Mouse (Mus musculus) limb, embryonic 12.5 days (tissue): ENCODE measurements around the gene Slc24a3. TPM values are rescaled to one million over a fixed set of nuclear protein-coding genes. Genes with fewer than 3 reads are reported as not detected.

Source experiments
- ATAC-seq: fragments of 200-750 bp; cut with Nextera tagmentation; 2 replicates; pipeline ENCODE4 v1.8.0; 2017; ENCODE audit warnings: low read depth, moderate TSS enrichment; ENCODE audit not compliant: insufficient number of reproducible peaks, insufficient read depth, low FRiP score, low TSS enrichment
- H3K27ac ChIP-seq: fragments of 300-500 bp; sonication (generic); 2 replicates; pipeline ENCODE4 v1.5.1; 2016; ENCODE audit warnings: mild to moderate bottlenecking, moderate library complexity
- H3K27me3 ChIP-seq: fragments of 300-500 bp; sonication (generic); 2 replicates; pipeline ENCODE4 v1.6.1; 2016; ENCODE audit warnings: mild to moderate bottlenecking, moderate library complexity
- H3K36me3 ChIP-seq: fragments of 300-500 bp; sonication (generic); 2 replicates; pipeline ENCODE4 v1.6.1; 2016; ENCODE audit warnings: mild to moderate bottlenecking, moderate library complexity
- H3K4me1 ChIP-seq: fragments of 300-500 bp; sonication (generic); replicated peaks from 2 replicates; pipeline ENCODE4 v1.6.1; 2016
- H3K4me2 ChIP-seq: fragments of 300-500 bp; sonication (generic); 2 replicates; pipeline ENCODE4 v1.6.1; 2016; ENCODE audit warnings: mild to moderate bottlenecking, moderate library complexity
- H3K4me3 ChIP-seq: fragments of 300-500 bp; sonication (generic); replicated peaks from 2 replicates; pipeline ENCODE4 v1.5.1; 2016; ENCODE audit warnings: mild to moderate bottlenecking
- H3K9ac ChIP-seq: fragments of 300-500 bp; sonication (generic); replicated peaks from 2 replicates; pipeline ENCODE4 v1.6.1; 2016; ENCODE audit warnings: mild to moderate bottlenecking, moderate library complexity
- H3K9me3 ChIP-seq: fragments of 300-500 bp; sonication (generic); 2 replicates; pipeline ENCODE4 v1.6.1; 2016; ENCODE audit warnings: mild to moderate bottlenecking, moderate library complexity
- WGBS: fragments of 180-500 bp; shearing (Covaris S2); methylation state at CpG from one replicate; pipeline ENCODE4 v1.1.7; 2016; 5-methylcytosine and 5-hydroxymethylcytosine counted together
- polyA plus RNA-seq: library from polyadenylated mRNA; unstranded; fragments of >200 nt; fragmentation: Nextera tagmentation; extraction: Ambion mirVana; gene quantifications from 2 replicates; pipeline ENCODE4 v1.2.1, GENCODE M21; 2016

The Slc24a3 gene
- polyA plus RNA-seq, 1 experiment from 2014 or later: 1.3 TPM

GRCm38 (mm10) chr2:145675142-145675755 lies 507.7 kb downstream of the Slc24a3 start, which contains the start of gene Rin2:
Gene Rin2, plus strand, starts transcription at chr2:145675215.
- WGBS: 1% methylated on average over 33 of the region's 33 CpGs
- peak within 1 kb of the TSS; percentile 90 for H3K4me2 ChIP-seq
- no peaks in the 10 kb centered on the region for H3K36me3 ChIP-seq
- H3K4me3 ChIP-seq: peak within 1 kb of the TSS; percentile 66
- ATAC-seq: peak; percentile 84
- peaks cover 7% of the 10 kb centered on the region; the same call in 1 of the 2 replicates for H3K9me3 ChIP-seq
- H3K4me1 ChIP-seq: peaks cover 37% of the 10 kb centered on the region
- peak within 1 kb of the TSS; percentile 72 for H3K9ac ChIP-seq
- no peaks in the 10 kb centered on the region for H3K27me3 ChIP-seq
- peak within 1 kb of the TSS; percentile 80 for H3K27ac ChIP-seq

GRCm38 (mm10) chr2:145675756-145676543 lies 508.4 kb downstream of the Slc24a3 start:
- WGBS: 6% methylated on average over 27 of the region's 27 CpGs
- Histone ChIP-seq H3K27me3 (no peaks in the 10 kb centered on the region), H3K4me3 (peak overlapping the region; percentile 66), H3K9ac (peak overlapping the region; percentile 72), H3K27ac (peak overlapping the region; percentile 80), H3K4me2 (peak overlapping the region; percentile 90), H3K36me3 (no peaks in the 10 kb centered on the region), H3K4me1 (peaks cover 42% of the 10 kb centered on the region), H3K9me3 (peaks cover 7% of the 10 kb centered on the region; the same call in 1 of the 2 replicates)
- peak; percentile 21 for ATAC-seq

DNA sequence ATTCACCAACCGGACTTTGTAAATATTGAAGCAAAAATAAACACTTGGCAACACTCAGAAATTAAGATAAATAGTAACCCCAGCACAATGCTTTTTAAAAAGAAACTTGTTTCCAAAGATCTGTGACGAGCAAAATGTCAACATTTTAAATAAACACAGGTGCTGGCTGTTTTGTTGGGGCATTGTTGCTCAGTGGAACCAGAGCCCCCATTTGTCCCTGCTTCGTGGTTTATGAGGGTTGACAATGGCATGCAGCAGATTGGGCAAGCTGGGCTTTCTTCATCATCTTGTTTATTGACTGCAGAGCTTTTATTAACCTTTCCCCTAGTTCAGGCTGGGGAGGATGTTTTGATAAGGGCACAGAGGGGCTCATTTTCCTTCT lies 509.0 kb downstream of the Slc24a3 start:
- no peaks in the 10 kb centered on the region for H3K36me3 ChIP-seq
- H3K9ac ChIP-seq: no peak overlapping the region
- peaks cover 7% of the 10 kb centered on the region; the same call in 1 of the 2 replicates for H3K9me3 ChIP-seq
- peak overlapping the region; percentile 66 for H3K4me3 ChIP-seq
- H3K27me3 ChIP-seq: no peaks in the 10 kb centered on the region
- H3K4me2 ChIP-seq: peak overlapping the region; percentile 90
- ATAC-seq: no peak
- 41% methylated on average over 3 of the region's 3 CpGs for WGBS
- peak overlapping the region; percentile 80; the same call in 1 of the 2 replicates for H3K27ac ChIP-seq
- peaks cover 42% of the 10 kb centered on the region for H3K4me1 ChIP-seq

- Histone ChIP-seq H3K27ac (0 out of 2 replicates have a peak overlapping the region, but pooled peaks have one; percentile 80), H3K4me1 (peaks cover 42% of the 10 kb centered on the region), H3K4me3 (no peak overlapping the region)
These were observed 509.4 kb downstream of the Slc24a3 start for GRCm38 (mm10) chr2:145676936-145677335.

GRCm38 (mm10) chr2:145680141-145680540 lies 512.6 kb downstream of the Slc24a3 start:
- Histone ChIP-seq H3K4me2 (no peak overlapping the region), H3K27ac (no peak overlapping the region), H3K9ac (no peak overlapping the region), H3K9me3 (peaks cover 7% of the 10 kb centered on the region; the same call in 1 of the 2 replicates), H3K4me3 (no peak overlapping the region), H3K4me1 (peaks cover 37% of the 10 kb centered on the region), H3K36me3 (no peaks in the 10 kb centered on the region), H3K27me3 (no peaks in the 10 kb centered on the region)
- ATAC-seq: no peak
- WGBS: 63% methylated on average over 2 of the region's 2 CpGs

More at GRCm38 (mm10) chr2:145676936-145677335, 509.4 kb downstream of the Slc24a3 start:
- no peak for ATAC-seq
- WGBS: 80% methylated on average over 2 of the region's 2 CpGs
- H3K9me3 ChIP-seq: peaks cover 7% of the 10 kb centered on the region; the same call in 1 of the 2 replicates
- no peak overlapping the region for H3K9ac ChIP-seq
- H3K4me2 ChIP-seq: peak overlapping the region; percentile 90; the same call in 1 of the 2 replicates
- no peaks in the 10 kb centered on the region for H3K36me3 ChIP-seq
- no peaks in the 10 kb centered on the region for H3K27me3 ChIP-seq

GRCm38 (mm10) chr2:145680762-145681161 lies 513.2 kb downstream of the Slc24a3 start:
- Histone ChIP-seq H3K4me1 (peaks cover 37% of the 10 kb centered on the region), H3K4me2 (no peak overlapping the region), H3K27me3 (no peaks in the 10 kb centered on the region), H3K9me3 (peaks cover 7% of the 10 kb centered on the region; the same call in 1 of the 2 replicates), H3K27ac (no peak overlapping the region), H3K4me3 (no peak overlapping the region), H3K9ac (no peak overlapping the region), H3K36me3 (no peaks in the 10 kb centered on the region)
- 76% methylated on average over 9 of the region's 9 CpGs for WGBS
- ATAC-seq: no peak

DNA sequence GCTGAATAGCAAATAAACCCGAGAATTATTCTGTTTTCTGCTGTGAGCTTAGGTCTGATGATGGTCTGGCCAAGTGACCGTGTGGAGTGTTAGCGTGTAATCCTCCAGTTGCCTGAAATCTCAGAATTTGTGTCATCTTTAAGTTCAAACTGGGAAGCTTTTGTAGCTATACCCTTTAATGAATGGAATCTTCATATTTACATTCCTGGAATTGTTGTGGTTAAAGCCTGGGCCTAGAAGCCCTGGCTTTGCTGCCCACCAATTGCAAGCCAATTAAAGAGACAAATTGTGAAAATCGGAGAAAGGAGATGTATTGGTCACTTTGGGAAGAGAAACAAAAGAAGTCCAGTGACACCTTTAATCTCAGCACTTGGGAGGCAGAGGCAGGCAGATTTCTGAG lies 514.1 kb downstream of the Slc24a3 start:
- peaks cover 30% of the 10 kb centered on the region for H3K4me1 ChIP-seq
- no peak for ATAC-seq
- no peak overlapping the region for H3K27ac ChIP-seq
- WGBS: 80% methylated on average over 4 of the region's 4 CpGs
- no peak overlapping the region for H3K4me3 ChIP-seq
- H3K9ac ChIP-seq: no peak overlapping the region
- no peaks in the 10 kb centered on the region for H3K36me3 ChIP-seq
- H3K4me2 ChIP-seq: no peak overlapping the region
- H3K9me3 ChIP-seq: peaks cover 7% of the 10 kb centered on the region; the same call in 1 of the 2 replicates
- H3K27me3 ChIP-seq: no peaks in the 10 kb centered on the region

DNA sequence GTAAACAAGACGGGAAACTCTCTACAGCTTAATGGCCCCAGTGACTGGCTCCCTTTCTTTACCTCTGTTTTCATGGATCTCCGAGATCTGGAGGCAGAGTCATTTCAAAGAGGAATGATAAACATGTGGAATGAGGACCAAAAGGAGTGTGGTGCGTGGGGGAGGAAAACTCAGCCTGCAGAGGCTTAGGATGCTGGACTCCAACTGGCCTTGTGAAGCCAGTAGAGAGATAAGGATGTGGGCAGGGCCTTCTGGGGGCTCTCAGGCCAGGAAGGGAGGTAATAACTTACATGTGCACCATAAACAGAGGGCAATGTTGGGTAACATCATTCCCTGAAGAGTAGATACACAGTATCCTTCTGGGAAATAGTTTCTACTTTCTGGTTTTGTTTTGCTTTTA lies 515.4 kb downstream of the Slc24a3 start:
- Histone ChIP-seq H3K9ac (no peak overlapping the region), H3K4me2 (no peak overlapping the region), H3K4me3 (no peak overlapping the region), H3K36me3 (no peaks in the 10 kb centered on the region), H3K9me3 (no peaks in the 10 kb centered on the region), H3K27ac (no peak overlapping the region), H3K27me3 (no peaks in the 10 kb centered on the region), H3K4me1 (peaks cover 28% of the 10 kb centered on the region)
- ATAC-seq: no peak
- 35% methylated on average over 3 of the region's 3 CpGs for WGBS

GRCm38 (mm10) chr2:145683536-145683935 lies 516.0 kb downstream of the Slc24a3 start:
- Histone ChIP-seq H3K4me2 (no peak overlapping the region), H3K27ac (no peak overlapping the region), H3K36me3 (no peaks in the 10 kb centered on the region), H3K9ac (no peak overlapping the region), H3K4me1 (peaks cover 24% of the 10 kb centered on the region), H3K27me3 (no peaks in the 10 kb centered on the region), H3K9me3 (no peaks in the 10 kb centered on the region), H3K4me3 (no peak overlapping the region)
- no peak for ATAC-seq
- WGBS: 83% methylated on average over 3 of the region's 3 CpGs

GRCm38 (mm10) chr2:145684151-145684550 lies 516.6 kb downstream of the Slc24a3 start:
- Histone ChIP-seq H3K9me3 (no peaks in the 10 kb centered on the region), H3K4me3 (no peak overlapping the region), H3K4me2 (no peak overlapping the region), H3K36me3 (no peaks in the 10 kb centered on the region), H3K4me1 (peaks cover 18% of the 10 kb centered on the region), H3K27ac (no peak overlapping the region), H3K27me3 (no peaks in the 10 kb centered on the region), H3K9ac (no peak overlapping the region)
- 94% methylated on average over 1 of the region's 1 CpGs for WGBS
- ATAC-seq: no peak

DNA sequence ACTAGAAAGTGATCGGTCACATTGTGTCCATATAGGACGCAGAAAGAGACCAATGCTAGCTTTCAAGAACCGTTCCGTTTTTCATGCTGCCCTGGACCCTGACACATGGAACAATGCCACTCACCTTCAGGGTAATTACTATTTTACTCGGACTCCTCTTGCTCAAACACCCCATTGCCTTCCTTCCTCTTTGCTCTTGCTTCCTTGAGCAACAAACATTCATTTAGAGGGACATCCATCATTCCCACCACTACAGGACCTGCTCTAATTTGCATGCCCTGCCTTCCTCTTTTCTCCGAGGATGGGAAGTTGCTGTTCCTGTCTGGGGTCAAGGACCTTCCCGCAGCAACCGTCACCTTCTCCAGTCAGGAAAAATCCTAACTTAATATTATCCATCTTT lies 517.3 kb downstream of the Slc24a3 start:
- Histone ChIP-seq H3K4me1 (peaks cover 19% of the 10 kb centered on the region), H3K9ac (no peak overlapping the region), H3K4me3 (no peak overlapping the region), H3K27ac (no peak overlapping the region), H3K27me3 (no peaks in the 10 kb centered on the region), H3K9me3 (no peaks in the 10 kb centered on the region), H3K36me3 (no peaks in the 10 kb centered on the region), H3K4me2 (no peak overlapping the region)
- 80% methylated on average over 8 of the region's 8 CpGs for WGBS
- ATAC-seq: no peak
